Mouse (Mus musculus): ENCODE results near the gene Babam2. TPM values are rescaled to one million over a fixed set of nuclear protein-coding genes. Genes with fewer than 3 reads are reported as not detected.

Babam2 gene
- polyA plus RNA-seq, 1 experiment = 77.2 TPM

DNA sequence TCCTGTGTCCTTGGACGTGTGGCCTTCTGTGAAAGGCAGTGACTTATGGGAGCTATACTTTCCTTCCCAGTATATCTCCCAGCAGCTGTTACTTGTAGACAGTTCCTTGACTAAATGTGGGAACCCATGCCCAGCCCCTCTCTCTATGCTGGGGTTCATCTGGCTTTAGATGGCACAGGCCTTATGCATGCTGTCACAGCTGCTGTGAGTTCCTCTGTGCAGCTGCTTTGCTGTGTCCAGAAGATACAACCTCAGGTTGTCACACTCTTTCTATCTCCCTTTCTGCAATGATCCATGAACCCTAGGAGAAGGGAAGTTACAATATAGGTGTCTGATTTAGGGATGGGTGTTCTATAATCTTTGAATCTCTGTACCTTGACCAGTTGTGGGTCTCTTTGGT, 132.1 kb downstream of the Babam2 start:
- H3K79me2 ChIP-seq (ENCODE audit: control insufficient read depth, insufficient read depth) = no peaks in the 10 kb centered on the region
- peaks cover under 1% of the 10 kb centered on the region for H3K36me3 ChIP-seq (ENCODE audit: control insufficient read depth, insufficient read depth)
- H3K27me3 ChIP-seq (ENCODE audit: control insufficient read depth, insufficient read depth, insufficient read length) = no peaks in the 10 kb centered on the region
- no peak for TF ChIP-seq MAX (IDR thresholded peaks at IDR 0.05; ENCODE audit: low read depth)
- peak in 2 of 3 experiments; percentile 31 to 73 for TF ChIP-seq MYOG (IDR thresholded peaks at IDR 0.05; ENCODE audit: control insufficient read depth in 1 of 3, insufficient read depth in 1 of 3, insufficient read length in 2 of 3, low read depth in 2 of 3)
- peak; percentile 75 to 83 (median 81) for TF ChIP-seq MYOD1 (IDR thresholded peaks at IDR 0.05; ENCODE audit: control insufficient read depth in 1 of 3, insufficient read length in 2 of 3, low read depth in 2 of 3)
- H3K4me2 ChIP-seq (ENCODE audit: low read depth) = no peak overlapping the region
- H3K4me3 ChIP-seq = no peak overlapping the region
- H3ac ChIP-seq (ENCODE audit: control insufficient read depth, insufficient read length) = no peak overlapping the region

DNA sequence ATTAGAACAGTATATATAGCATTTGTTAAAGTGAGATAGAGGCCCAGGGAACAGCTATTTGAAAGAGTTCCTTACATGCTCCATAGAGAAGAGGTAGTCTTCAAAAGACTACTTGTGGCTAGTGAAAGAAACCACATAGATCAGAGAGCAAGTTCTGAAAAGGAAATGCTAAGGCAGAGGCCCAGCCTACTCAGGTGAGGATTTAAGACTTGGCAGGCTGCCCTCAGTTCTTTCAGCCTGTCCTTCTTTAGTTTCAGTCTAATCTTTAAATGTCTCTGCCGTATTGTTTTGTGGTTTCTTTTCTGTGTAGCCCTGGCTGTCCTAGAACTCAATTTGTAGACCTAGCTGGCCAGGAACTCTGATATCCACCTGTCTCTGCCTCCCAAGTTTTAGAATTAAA, 134.1 kb downstream of the Babam2 start:
- Histone ChIP-seq H3K79me2 (ENCODE audit: control insufficient read depth, insufficient read depth) (no peaks in the 10 kb centered on the region), H3K4me2 (ENCODE audit: low read depth) (no peak overlapping the region), H3K27me3 (ENCODE audit: control insufficient read depth, insufficient read depth, insufficient read length) (no peaks in the 10 kb centered on the region), H3K36me3 (ENCODE audit: control insufficient read depth, insufficient read depth) (peaks cover 6% of the 10 kb centered on the region), H3ac (ENCODE audit: control insufficient read depth, insufficient read length) (no peak overlapping the region), H3K4me3 (no peak overlapping the region)
- TF ChIP-seq TCF12 (IDR thresholded peaks at IDR 0.05; ENCODE audit: insufficient read depth, poor library complexity, severe bottlenecking) (no peak), USF1 (IDR thresholded peaks at IDR 0.05; ENCODE audit: low read depth) (no peak), REST (IDR thresholded peaks at IDR 0.05; ENCODE audit: insufficient read depth, insufficient read length) (no peak), MYOD1 (IDR thresholded peaks at IDR 0.05; ENCODE audit: control insufficient read depth in 1 of 3, insufficient read length in 2 of 3, low read depth in 2 of 3) (no peak), MAX (IDR thresholded peaks at IDR 0.05; ENCODE audit: low read depth) (no peak), POLR2AphosphoS2 (IDR thresholded peaks at IDR 0.05; ENCODE audit: insufficient read length, low read depth) (no peak), POLR2A (IDR thresholded peaks at IDR 0.05; ENCODE audit: insufficient read length, low read depth) (no peak), TCF3 (IDR thresholded peaks at IDR 0.05; ENCODE audit: insufficient read length, low read depth) (no peak), MYOG (IDR thresholded peaks at IDR 0.05; ENCODE audit: control insufficient read depth in 1 of 3, insufficient read depth in 1 of 3, insufficient read length in 2 of 3, low read depth in 2 of 3) (no peak), CEBPB (IDR thresholded peaks at IDR 0.05; ENCODE audit: insufficient read depth, poor library complexity, severe bottlenecking) (no peak), SRF (IDR thresholded peaks at IDR 0.05; ENCODE audit: control insufficient read depth, insufficient read length, low read depth) (no peak), E2F4 (IDR thresholded peaks at IDR 0.05; ENCODE audit: insufficient read depth) (no peak)

DNA sequence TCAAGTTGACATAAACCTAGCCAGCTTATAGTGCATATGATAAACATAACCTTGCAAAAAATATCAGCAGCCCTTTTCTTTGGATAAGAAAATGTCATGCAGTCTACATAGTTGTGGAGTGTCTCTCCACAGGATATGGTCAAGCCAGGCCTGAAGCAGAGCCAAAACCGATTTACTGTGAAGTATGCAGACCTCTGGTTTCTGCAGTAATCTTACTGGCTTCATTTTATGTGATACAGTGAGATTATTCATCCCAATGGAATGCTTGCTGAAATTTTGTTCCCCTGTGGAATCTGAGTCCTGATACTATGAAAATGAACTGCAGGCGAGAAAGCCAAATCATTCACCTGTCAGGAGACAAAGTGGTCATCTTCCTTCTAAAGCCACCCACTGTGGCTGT, 138.2 kb downstream of the Babam2 start:
- TF ChIP-seq CEBPB (IDR thresholded peaks at IDR 0.05; ENCODE audit: insufficient read depth, poor library complexity, severe bottlenecking) (0 out of 2 replicates have a peak, but pooled peaks have one; percentile 3), REST (IDR thresholded peaks at IDR 0.05; ENCODE audit: insufficient read depth, insufficient read length) (no peak)
- Histone ChIP-seq H3ac (ENCODE audit: control insufficient read depth, insufficient read length) (no peak overlapping the region), H3K36me3 (ENCODE audit: control insufficient read depth, insufficient read depth) (peaks cover 6% of the 10 kb centered on the region), H3K4me2 (ENCODE audit: low read depth) (peak overlapping the region; percentile 36), H3K79me2 (ENCODE audit: control insufficient read depth, insufficient read depth) (no peaks in the 10 kb centered on the region), H3K27me3 (ENCODE audit: control insufficient read depth, insufficient read depth, insufficient read length) (no peaks in the 10 kb centered on the region), H3K4me3 (no peak overlapping the region)

DNA sequence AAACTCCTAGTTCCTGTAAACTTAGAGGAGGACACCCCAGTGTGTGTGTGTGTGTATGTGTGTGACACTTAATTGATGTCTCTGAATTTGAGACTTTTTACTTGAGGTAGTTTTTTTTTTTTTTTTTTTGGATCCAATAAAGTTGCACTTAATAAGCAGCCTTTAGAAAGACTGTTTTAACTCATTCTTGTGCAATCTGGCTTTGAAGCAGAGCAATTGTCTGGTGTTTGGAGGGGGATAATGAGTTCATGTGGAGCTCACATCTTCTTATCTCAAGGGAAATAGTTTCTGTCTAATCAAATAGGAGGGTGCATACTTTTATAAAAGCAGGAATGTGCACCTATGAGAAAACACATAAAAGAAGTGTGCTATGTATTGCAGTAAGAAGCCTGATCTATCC, 142.5 kb downstream of the Babam2 start:
- Histone ChIP-seq H3K4me3 (no peak overlapping the region), H3K27me3 (ENCODE audit: control insufficient read depth, insufficient read depth, insufficient read length) (no peaks in the 10 kb centered on the region), H3ac (ENCODE audit: control insufficient read depth, insufficient read length) (no peak overlapping the region), H3K79me2 (ENCODE audit: control insufficient read depth, insufficient read depth) (no peaks in the 10 kb centered on the region), H3K4me2 (ENCODE audit: low read depth) (no peak overlapping the region), H3K36me3 (ENCODE audit: control insufficient read depth, insufficient read depth) (peaks cover under 1% of the 10 kb centered on the region)
- TF ChIP-seq E2F4 (IDR thresholded peaks at IDR 0.05; ENCODE audit: insufficient read depth) = no peak
- no peak for TF ChIP-seq MYOG (IDR thresholded peaks at IDR 0.05; ENCODE audit: control insufficient read depth in 1 of 3, insufficient read depth in 1 of 3, insufficient read length in 2 of 3, low read depth in 2 of 3)
- no peak for TF ChIP-seq MAX (IDR thresholded peaks at IDR 0.05; ENCODE audit: low read depth)
- no peak for TF ChIP-seq POLR2AphosphoS2 (IDR thresholded peaks at IDR 0.05; ENCODE audit: insufficient read length, low read depth)
- no peak for TF ChIP-seq USF1 (IDR thresholded peaks at IDR 0.05; ENCODE audit: low read depth)
- TF ChIP-seq SRF (IDR thresholded peaks at IDR 0.05; ENCODE audit: control insufficient read depth, insufficient read length, low read depth) = no peak
- TF ChIP-seq MYOD1 (IDR thresholded peaks at IDR 0.05; ENCODE audit: control insufficient read depth in 1 of 3, insufficient read length in 2 of 3, low read depth in 2 of 3) = no peak
- no peak for TF ChIP-seq POLR2A (IDR thresholded peaks at IDR 0.05; ENCODE audit: insufficient read length, low read depth)
- TF ChIP-seq CEBPB (IDR thresholded peaks at IDR 0.05; ENCODE audit: insufficient read depth, poor library complexity, severe bottlenecking) = no peak
- no peak for TF ChIP-seq REST (IDR thresholded peaks at IDR 0.05; ENCODE audit: insufficient read depth, insufficient read length)

DNA sequence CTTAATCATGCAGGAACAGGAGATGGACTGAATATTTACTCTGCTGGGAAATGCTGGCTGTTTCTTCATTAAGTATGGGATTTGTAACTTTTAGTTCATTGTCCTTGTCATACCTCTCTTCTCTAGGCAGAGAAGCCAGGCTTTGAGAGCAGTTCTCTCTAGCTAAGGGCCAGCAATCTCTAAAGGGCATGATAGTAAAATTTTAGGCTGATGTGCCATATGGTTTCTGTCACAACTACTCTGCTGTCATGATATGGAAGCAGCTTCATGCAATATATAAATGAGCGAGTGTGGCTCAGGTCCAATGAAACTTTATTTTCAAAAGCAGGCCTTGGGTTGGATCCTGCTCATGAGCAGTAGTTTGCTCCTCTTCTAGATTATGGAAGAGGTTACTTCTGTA, 142.9 kb downstream of the Babam2 start:
- Histone ChIP-seq H3K36me3 (ENCODE audit: control insufficient read depth, insufficient read depth) (no peaks in the 10 kb centered on the region), H3K4me3 (no peak overlapping the region), H3K79me2 (ENCODE audit: control insufficient read depth, insufficient read depth) (no peaks in the 10 kb centered on the region), H3K27me3 (ENCODE audit: control insufficient read depth, insufficient read depth, insufficient read length) (no peaks in the 10 kb centered on the region), H3ac (ENCODE audit: control insufficient read depth, insufficient read length) (no peak overlapping the region), H3K4me2 (ENCODE audit: low read depth) (no peak overlapping the region)
- TF ChIP-seq USF1 (IDR thresholded peaks at IDR 0.05; ENCODE audit: low read depth) = no peak
- no peak for TF ChIP-seq SRF (IDR thresholded peaks at IDR 0.05; ENCODE audit: control insufficient read depth, insufficient read length, low read depth)
- no peak for TF ChIP-seq POLR2A (IDR thresholded peaks at IDR 0.05; ENCODE audit: insufficient read length, low read depth)
- TF ChIP-seq TCF12 (IDR thresholded peaks at IDR 0.05; ENCODE audit: insufficient read depth, poor library complexity, severe bottlenecking) = no peak
- no peak for TF ChIP-seq CEBPB (IDR thresholded peaks at IDR 0.05; ENCODE audit: insufficient read depth, poor library complexity, severe bottlenecking)
- TF ChIP-seq MAX (IDR thresholded peaks at IDR 0.05; ENCODE audit: low read depth) = no peak
- no peak for TF ChIP-seq TCF3 (IDR thresholded peaks at IDR 0.05; ENCODE audit: insufficient read length, low read depth)
- TF ChIP-seq E2F4 (IDR thresholded peaks at IDR 0.05; ENCODE audit: insufficient read depth) = no peak
- no peak for TF ChIP-seq MYOG (IDR thresholded peaks at IDR 0.05; ENCODE audit: control insufficient read depth in 1 of 3, insufficient read depth in 1 of 3, insufficient read length in 2 of 3, low read depth in 2 of 3)
